Mouse (Mus musculus) C2C12 (cell line): ENCODE results near the gene Akna. TPM values are rescaled to one million over a fixed set of nuclear protein-coding genes. Genes with fewer than 3 reads are reported as not detected.

Experiments used
- H3K27me3 ChIP-seq: one replicate; pipeline ENCODE4 v1.6.1; 2011; ENCODE audit not compliant: control insufficient read depth, insufficient read depth, insufficient read length
- H3K36me3 ChIP-seq: one replicate; pipeline ENCODE4 v1.6.1; 2011; ENCODE audit not compliant: control insufficient read depth, insufficient read depth
- H3K4me3 ChIP-seq: one replicate; pipeline ENCODE4 v1.5.1; 2011; ENCODE audit warnings: mild to moderate bottlenecking, control low read depth; ENCODE audit not compliant: poor library complexity, insufficient read depth, severe bottlenecking
- H3K79me2 ChIP-seq: one replicate; pipeline ENCODE4 v1.6.1; 2011; ENCODE audit not compliant: control insufficient read depth, insufficient read depth
- H3K79me3 ChIP-seq: one replicate; pipeline ENCODE4 v1.6.1; 2011; ENCODE audit warnings: low read depth, control low read depth
- H3ac ChIP-seq: one replicate; pipeline ENCODE3; 2011; ENCODE audit warnings: low read depth; ENCODE audit not compliant: control insufficient read depth, insufficient read length
- CEBPB ChIP-seq: IDR thresholded peaks from one replicate; pipeline ENCODE4 v1.6.1; 2011; ENCODE audit warnings: low read depth, mild to moderate bottlenecking, control low read depth, moderate library complexity
- CTCF ChIP-seq: IDR thresholded peaks from one replicate; pipeline ENCODE4 v1.5.1; 2011; ENCODE audit not compliant: control insufficient read depth, insufficient read depth, insufficient read length
- FOSL1 ChIP-seq: IDR thresholded peaks from one replicate; pipeline ENCODE4 v1.8.0; 2011; ENCODE audit warnings: mild to moderate bottlenecking, low read length; ENCODE audit not compliant: poor library complexity, insufficient read depth, severe bottlenecking
- MAX ChIP-seq: IDR thresholded peaks from one replicate; pipeline ENCODE4 v1.6.1; 2011; ENCODE audit warnings: mild to moderate bottlenecking, control low read depth
- MYOD1 ChIP-seq: IDR thresholded peaks from one replicate; pipeline ENCODE4 v1.6.1; 2011; ENCODE audit warnings: low read depth; ENCODE audit not compliant: control insufficient read depth, insufficient read length
- MYOG ChIP-seq: IDR thresholded peaks from one replicate; pipeline ENCODE4 v1.6.1; 2011; ENCODE audit not compliant: control insufficient read depth, insufficient read length; ENCODE audit errors: extremely low read depth
- USF1 ChIP-seq: IDR thresholded peaks from one replicate; pipeline ENCODE4 v1.6.1; 2011; ENCODE audit warnings: low read depth, mild to moderate bottlenecking, control low read depth, moderate library complexity
- polyA plus RNA-seq: library from polyadenylated mRNA; unstranded; fragments of >200 nt; fragmentation: generic; extraction: Trizol; gene quantifications from one replicate; pipeline ENCODE4 v1.2.1, GENCODE M21; 2012; ENCODE audit warnings: missing spikeins

Akna gene
- polyA plus RNA-seq, 1 experiment, result 1.3 TPM

DNA sequence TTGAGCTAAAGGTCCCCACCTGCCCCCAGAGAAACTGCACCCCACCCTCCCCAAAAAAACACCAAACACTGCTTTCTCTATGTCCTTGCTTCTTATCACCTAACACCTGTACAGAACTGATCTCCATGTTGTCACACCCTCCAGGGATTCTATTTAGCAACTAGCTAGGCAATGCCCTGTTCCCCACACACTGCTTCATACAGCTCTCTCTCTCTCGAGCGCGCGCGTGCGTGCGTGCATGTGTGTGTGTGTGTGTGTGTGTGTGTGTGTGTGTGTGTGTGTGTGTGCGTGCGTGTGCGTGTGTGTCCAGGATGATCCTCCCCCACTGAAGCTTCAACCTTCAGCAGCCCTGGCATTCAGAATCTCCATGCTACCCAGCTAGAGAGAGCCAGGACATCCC is 1.1 kb downstream of the Akna start:
- no peak for TF ChIP-seq MAX
- TF ChIP-seq CEBPB, result no peak
- TF ChIP-seq USF1, result no peak
- no peak for TF ChIP-seq CTCF
- TF ChIP-seq FOSL1, result no peak
- Histone ChIP-seq H3ac (no peak overlapping the region), H3K4me3 (no peak overlapping the region), H3K36me3 (no peaks in the 10 kb centered on the region), H3K79me2 (no peaks in the 10 kb centered on the region), H3K27me3 (no peaks in the 10 kb centered on the region), H3K79me3 (no peaks in the 10 kb centered on the region)

DNA sequence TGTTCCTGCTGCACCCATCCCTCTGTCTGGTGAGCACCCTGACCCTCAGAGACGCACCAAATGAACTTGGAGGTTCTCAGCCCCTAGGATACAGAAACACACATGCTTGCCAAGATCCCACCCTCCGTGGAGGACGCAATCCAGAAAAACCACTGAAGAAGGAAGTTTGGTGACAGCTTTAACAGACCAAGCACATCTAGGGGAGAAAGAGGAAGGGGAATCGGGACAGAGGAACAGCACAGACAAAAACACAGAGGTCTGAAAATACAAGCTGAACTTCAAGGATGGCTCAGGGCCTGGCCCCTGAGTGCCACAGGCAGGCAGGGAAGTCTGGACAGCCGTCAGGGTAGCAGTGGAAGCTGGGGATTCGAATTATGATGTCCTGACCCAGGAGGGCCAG is 1.5 kb downstream of the Akna start:
- Histone ChIP-seq H3ac (no peak overlapping the region), H3K36me3 (no peaks in the 10 kb centered on the region), H3K27me3 (no peaks in the 10 kb centered on the region), H3K79me3 (no peaks in the 10 kb centered on the region), H3K79me2 (no peaks in the 10 kb centered on the region), H3K4me3 (no peak overlapping the region)
- TF ChIP-seq MAX (no peak), FOSL1 (no peak), MYOG (no peak), MYOD1 (no peak), CEBPB (no peak), USF1 (no peak), CTCF (no peak)

DNA sequence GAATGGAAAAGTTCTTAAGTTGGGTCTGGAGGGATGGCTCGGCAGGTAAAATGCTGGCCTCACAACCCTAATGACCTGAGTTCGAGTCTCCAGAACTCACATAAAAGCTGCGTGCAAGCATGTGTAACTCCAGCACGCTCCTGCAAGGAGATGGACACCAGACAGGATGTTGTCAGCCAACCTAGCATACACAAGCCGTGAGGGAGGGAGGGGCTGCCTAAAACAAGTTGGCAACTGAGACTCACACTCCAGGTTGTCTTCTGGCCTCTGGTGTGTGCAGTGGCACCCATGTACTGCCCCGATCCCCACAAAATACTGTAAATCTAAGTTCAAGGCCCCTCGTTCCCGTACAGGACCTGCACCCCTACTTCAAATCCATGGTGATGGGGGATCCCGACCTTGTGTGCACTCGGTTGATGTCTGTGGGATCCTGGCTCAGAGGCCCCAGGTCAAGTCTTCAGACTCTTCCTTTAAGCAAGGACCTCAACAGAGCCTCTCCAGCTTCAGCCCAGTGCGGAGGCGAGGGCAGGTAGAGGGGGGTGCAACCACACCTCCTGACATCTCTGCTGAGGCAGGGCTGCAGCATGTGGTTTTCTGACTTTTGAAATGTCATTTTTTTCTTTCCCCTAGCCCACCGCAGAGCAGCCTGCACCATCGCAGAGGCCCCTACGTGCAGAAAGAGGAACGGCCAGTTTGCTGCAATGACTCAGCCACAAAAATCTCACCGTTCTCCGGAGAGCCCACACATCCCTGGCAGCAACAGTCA is 2.4 kb downstream of the Akna start:
- Histone ChIP-seq H3K79me2 (no peaks in the 10 kb centered on the region), H3K36me3 (no peaks in the 10 kb centered on the region), H3K79me3 (no peaks in the 10 kb centered on the region), H3ac (no peak overlapping the region), H3K4me3 (no peak overlapping the region), H3K27me3 (no peaks in the 10 kb centered on the region)
- TF ChIP-seq MYOG, result no peak

DNA sequence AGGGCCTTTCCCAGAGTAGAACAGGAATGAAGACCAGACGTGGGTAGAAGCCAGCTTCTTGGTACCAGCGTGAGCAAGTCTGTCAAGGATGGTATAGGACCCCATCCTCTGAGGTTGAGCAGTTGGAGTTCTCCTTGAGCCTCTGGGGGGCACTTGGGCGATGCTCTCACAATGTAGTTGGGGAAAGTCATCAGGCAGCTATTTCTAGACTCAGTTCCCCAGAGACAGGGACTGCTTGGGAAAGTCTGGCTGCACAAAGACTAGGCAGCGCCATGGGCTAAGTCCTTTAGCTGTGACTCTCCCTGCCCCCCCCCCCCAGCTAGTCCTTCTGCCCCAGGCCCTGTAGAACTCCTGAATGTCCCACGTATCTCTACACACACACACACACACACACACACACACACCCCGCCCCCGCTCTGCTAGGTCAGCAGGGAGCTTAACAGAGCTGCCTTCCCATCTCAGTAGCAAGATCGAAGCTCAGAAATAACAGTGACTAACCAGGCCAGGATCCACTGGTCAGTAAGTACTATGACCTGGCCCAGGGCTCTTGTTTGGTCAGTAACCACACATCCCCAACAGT is 3.4 kb downstream of the Akna start:
- Histone ChIP-seq H3K79me3 (no peaks in the 10 kb centered on the region), H3ac (peak overlapping the region; percentile 28), H3K79me2 (no peaks in the 10 kb centered on the region), H3K4me3 (no peak overlapping the region), H3K36me3 (peaks cover 4% of the 10 kb centered on the region), H3K27me3 (no peaks in the 10 kb centered on the region)
- TF ChIP-seq MAX, result no peak
- TF ChIP-seq FOSL1, result no peak
- no peak for TF ChIP-seq CEBPB
- TF ChIP-seq CTCF, result no peak
- no peak for TF ChIP-seq MYOG
- no peak for TF ChIP-seq MYOD1
- no peak for TF ChIP-seq USF1

DNA sequence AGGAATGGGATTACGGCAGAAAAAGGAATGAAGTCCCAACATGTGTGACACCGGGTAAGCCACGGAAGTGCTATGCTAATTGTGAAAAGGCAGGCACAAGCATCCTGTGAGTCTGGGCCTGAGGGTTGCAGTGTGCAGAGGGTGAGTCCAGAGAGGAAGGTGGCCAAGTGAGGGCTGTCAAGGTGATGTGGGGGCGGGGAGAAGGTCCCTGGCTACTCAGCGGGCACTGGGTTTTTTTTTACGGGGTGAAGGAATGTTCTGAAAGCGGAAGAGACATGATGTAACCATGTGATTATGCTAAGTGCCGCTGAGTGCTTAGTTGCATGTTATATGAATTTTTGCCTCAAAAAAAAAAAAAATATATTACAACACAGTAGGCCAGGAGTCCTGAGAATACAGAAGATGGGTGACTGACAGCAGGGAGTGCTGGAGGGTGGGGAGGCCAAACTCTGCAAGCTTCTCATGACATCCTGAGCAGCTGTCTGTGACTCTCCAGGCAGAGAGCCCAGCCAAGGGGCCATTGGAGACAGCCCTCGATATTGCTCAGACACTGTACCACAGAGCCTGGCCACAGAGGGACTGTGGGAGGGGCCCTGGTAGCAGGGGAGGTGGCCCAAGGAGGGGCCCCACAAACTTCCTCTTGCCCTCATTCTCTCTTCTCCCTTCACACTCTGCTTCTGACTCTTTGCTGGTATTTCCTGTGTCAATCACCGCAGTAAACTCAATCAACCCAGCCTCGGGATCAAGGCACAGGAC is 4.1 kb downstream of the Akna start:
- no peaks in the 10 kb centered on the region for H3K79me2 ChIP-seq
- no peak overlapping the region for H3K4me3 ChIP-seq
- TF ChIP-seq CEBPB, result no peak
- TF ChIP-seq MAX, result peak; percentile 43
- TF ChIP-seq MYOD1, result peak; percentile 87
- TF ChIP-seq CTCF, result no peak
- TF ChIP-seq MYOG, result no peak
- H3K36me3 ChIP-seq, result peaks cover 4% of the 10 kb centered on the region
- no peaks in the 10 kb centered on the region for H3K27me3 ChIP-seq
- no peaks in the 10 kb centered on the region for H3K79me3 ChIP-seq
- no peak overlapping the region for H3ac ChIP-seq
